Mouse (Mus musculus) inflammation-experienced regulatory T-cells, adult 6 months (primary cell): ENCODE measurements around the gene Rgl2. TPM values are rescaled to one million over a fixed set of nuclear protein-coding genes. Genes with fewer than 3 reads are reported as not detected.
"Not testable (repeated sequence)": the region's sequence is repeated elsewhere in the genome, so short reads cannot be mapped to it uniquely, and the experiment has no call there.

Experiments
- ATAC-seq: one replicate; pipeline ENCODE4 v1.8.0; 2017
- polyA plus RNA-seq, 3 experiments: library from polyadenylated mRNA; unstranded; fragments of 100-300 nt; shearing (Covaris generic); gene quantifications; one replicate each; pipeline ENCODE4 v1.2.1; 2017

The Rgl2 gene
- polyA plus RNA-seq: 10 to 100 TPM; 14.3 to 37.4 (median 31.7) TPM

DNA sequence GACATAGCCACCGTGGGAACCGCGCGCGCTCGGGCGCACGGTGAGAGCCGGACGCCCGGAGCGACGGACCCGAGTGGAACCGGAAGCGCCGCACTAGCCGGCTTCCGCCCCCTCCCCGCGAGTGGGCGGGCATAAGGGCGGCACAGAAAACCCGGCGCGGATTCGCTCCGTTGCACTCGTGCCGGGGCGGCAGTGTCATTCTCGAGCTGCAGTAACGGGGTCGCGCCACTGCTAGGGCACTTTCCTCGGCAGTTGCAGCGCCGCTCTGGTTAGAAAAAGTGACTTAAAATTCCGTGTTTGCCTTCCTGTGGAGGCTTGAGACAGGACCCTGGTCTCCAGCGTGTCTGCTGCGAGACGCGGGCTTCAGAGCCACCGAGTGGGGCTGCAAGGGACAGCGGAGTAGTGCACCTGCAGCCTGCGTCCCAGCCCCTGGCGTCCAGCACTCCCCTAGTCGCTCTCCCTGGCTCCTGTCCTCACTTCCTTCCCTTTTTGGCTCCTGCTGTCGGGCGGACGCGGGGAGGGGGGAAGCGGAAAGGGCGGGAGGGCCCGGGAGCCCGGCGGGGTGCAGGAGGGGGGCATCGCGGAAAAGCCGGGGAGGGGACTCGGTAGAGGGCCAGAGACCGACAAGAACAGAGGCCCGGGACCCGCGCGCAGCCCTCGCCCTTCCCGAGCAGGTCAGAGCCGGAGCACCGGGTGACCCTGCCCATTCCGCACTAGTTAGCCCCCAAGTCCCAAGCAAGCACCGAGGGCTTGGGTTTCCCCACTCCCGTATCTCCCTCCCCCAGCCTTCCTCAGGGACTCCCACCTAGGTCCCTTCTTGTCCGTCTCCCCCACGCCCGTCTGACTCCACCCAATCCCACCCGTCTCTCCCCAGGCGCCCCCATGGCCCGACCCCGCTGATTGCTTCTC is at the start of gene Rgl2:
TSS of gene Rgl2 (plus strand) at position 173 of the 909 bp plus-strand sequence.
- ATAC-seq: peak; percentile 55

DNA sequence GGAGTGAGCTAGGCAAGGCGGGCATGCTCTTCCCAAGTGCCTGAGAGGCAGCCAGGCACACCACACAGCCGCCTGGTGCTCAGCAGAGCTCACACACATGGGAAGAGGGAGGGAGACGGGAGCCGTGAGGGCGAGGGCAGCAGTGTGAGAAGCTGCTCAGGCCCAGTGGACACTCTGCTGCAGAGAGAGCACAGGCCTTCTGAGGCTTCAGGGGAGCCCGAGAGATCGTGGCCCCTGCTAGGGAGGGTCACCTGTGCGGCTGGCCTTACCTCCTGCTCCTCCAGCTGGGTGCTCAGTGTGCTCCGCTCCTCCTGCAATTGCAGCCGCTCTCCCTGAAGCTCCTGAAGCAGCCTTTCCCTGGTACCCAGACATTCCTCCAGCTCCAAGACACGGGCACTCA is 45.0 kb upstream of the Rgl2 start:
- not testable (repeated sequence) for ATAC-seq

DNA sequence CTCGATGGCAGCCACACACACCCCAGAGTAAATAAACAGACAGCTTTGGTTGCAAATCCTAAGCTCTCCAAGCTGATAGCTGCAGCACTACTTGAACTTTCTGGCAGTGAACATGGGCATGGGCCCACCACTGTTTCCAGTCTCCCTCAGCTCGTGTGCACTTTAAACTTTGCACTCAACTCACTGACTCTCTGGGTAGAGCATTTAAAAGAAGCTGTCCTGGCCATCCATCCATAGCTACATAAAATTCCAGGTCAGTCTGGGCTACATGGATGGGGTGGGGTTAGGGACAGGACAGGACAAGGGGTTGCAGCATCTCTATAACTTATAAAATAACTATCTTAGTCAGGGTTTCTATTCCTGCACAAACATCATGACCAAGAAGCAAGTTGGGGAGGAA is 41.5 kb upstream of the Rgl2 start:
- ATAC-seq: not testable (repeated sequence)

DNA sequence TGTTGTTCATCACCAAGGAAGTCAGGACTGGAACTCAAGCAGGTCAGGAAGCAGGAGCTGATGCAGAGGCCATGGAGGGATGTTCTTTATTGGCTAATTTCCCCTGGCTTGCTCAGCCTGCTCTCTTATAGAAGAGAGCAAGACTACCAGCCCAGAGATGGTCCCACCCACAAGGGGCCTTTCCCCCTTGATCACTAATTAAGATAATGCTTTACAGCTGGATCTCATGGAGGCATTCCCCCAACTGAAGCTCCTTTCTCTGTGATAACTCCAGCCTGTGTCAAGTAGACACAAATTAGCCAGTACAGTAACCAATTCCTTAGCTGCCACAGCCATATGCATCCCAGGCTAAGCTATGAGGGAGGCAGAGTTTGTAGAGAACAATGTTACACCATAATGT is 41.1 kb upstream of the Rgl2 start:
- not testable (repeated sequence) for ATAC-seq

DNA sequence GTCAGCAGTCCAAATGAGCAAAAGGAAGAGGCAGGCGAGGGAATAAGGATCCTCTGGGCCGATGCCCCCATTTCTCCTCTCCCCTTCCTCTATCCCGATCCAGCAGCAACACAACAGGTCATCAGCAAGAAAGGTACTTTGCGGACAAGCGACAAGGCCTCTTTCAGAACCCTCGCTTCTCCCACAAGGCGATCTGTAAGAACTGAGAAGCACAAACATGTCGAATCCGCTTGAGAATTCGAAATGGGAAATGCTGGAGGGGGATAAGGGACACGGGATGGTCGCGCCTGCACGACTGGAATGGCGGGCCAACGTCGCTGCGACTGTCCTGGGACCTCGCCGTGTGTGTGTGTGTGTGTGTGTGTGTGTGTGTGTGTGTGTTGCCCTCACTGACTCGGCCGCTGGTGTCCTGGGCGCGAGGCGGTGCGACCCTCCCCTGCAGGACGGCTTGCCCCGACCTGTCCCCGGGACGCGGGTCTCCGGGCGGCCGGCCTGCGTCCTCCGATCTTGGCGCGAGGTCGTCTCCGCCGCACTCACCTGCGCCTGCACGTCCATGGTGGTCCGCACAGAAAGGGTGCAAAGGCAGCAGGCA is 39.3 kb upstream of the Rgl2 start:
- ATAC-seq: not testable (repeated sequence)

DNA sequence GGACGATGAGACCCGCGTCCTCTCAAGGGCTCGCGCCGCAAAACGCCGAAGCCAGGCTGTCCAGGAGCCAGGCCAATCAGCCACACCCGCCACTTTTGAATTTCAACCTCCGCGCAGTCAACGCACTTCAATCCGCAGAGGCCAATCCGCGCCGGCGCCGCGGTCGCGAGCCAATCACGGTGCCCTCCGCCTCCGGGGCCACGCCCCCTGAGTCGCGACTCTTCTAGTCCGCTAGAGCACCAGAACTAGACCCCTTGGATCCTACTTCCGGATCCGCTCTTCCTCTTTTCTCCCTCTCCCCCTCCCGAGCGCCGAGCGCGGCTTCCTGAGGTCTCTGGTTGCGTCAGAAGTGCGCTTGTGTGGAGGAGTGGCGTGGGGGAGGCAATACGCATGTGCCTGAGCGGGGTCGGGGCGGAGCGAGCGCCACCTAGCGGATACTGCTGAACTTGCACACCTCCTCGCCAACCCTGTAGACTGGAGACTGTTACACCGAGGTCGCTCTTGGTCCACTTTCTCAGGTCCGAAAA is 38.7 kb upstream of the Rgl2 start, which contains the start of gene Kifc1:
TSS of gene Kifc1 (minus strand) at position 129 of the 527 bp plus-strand sequence.
- peak; percentile 99 for ATAC-seq

DNA sequence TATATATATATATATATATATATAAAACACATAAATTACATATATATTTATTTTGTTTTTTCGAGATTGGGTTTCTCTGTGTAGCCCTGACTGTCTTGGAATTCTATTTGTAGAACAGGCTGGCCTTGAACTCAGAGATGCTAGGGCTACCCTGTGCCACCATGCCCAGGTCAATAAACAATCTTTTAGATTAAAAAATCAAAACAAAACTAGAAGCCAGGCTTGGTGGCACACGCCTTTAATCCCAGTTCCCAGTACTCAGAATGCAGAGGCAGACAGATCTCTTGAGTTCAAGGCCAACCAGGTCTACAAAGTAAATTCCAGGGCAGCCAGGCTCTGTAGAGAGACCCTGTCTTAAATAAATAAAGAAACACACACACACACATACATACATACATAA is 38.0 kb upstream of the Rgl2 start:
- no peak for ATAC-seq

DNA sequence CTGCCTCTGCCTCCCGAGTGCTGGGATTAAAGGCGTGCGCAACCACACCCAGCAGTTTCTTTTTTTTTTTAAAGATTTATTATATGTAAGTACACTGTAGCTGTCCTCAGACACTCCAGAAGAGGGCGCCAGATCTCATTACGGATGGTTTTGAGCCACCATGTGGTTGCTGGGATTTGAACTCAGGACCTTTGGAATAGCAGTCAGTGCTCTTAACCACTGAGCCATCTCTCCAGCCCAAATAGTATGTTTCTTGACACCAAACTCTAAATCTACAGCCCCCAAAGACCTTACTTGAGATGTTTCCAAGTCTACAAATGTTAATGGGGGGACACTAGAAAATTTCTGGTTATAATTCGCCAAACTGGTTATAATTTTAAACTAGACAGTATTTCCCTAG is 37.5 kb upstream of the Rgl2 start:
- not testable (repeated sequence) for ATAC-seq

DNA sequence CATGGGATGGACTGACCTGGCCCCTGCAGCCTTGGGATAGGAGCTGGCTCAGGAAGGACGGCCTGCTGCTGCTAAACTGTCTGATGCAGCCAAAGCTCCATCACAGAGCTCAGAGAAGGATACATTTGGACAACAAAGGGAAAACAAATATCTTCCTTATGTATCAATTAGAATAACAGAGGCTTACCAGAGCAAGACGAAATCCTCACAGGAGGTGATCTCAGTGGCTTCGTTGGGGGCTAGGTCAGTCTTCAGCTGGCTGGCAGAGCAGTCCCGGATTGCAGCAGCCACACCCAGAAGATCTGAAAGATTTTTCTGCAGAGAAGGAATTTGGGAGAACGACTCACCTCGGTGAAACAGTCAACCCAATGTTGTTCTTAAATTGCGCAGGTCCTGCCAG is 36.9 kb upstream of the Rgl2 start:
- no peak for ATAC-seq

DNA sequence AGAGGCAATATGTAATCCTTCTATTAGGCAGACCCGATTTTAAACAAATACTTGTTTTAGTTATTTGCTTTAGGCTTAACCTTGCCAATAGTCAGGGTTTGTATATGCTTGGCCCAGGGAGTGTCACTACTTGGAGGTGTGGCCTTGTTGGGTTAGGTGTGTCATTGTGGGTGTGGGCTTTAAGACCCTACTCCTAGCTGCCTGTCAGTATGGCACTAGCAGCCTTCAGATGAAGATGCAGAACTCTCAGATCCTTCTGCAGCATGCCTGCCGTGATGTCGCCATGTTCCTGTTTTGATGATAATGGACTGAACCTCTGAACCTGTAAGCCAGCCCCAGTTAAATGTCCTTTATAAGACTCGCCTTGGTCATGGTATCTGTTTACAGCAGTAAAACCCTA is 36.3 kb upstream of the Rgl2 start:
- not testable (repeated sequence) for ATAC-seq

DNA sequence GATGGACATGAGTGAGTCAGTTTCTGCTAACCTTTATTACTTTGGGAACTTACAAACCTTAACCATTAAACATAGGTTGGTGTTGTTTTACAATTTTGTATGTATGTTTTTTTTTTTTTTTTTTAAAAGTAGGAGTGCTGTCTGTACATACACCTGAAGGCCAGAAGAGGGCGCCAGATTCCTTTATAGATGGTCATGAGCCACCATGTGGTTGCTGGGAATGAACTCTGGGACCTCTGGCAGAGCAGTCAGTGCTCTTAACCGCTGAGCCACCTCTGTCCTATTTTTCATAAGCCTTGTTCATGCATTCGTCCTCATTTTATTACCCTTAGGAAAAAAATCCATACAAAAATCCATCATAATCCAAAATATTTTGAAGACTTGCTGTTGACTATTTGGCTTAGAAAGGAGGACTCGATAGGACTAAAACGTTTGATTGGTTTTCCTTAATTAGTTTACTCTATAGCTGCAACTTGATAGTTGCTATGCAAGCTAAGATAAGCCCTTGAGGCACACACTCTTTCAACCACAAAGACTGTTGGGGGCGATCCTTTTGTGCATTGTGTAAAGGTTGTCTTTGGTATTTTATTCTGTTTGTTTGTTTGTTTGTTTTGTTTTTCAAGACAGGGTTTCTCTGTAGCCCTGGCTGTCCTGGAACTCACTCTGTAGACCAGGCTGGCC is 32.1 kb upstream of the Rgl2 start:
- peak; percentile 35 for ATAC-seq

DNA sequence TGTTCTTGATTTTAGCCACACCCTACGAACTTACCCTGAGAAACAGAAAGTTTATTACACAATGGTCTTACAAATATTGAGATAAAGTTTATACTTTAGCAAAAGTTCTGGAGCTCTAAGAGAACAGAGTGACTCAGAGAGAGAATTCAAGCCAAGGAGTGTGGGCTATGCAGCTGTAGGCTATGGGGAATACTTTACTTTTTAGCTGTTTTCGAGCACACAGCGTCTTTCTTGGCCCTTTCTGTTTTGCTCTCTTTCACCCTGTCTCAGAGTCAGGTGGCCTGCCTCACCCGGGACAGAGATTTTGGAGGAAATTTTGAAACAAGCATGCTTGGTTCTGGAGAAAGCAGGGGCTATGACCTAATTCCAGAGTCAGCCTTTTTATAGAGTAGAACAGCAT is 31.1 kb upstream of the Rgl2 start:
- ATAC-seq: not testable (repeated sequence)

DNA sequence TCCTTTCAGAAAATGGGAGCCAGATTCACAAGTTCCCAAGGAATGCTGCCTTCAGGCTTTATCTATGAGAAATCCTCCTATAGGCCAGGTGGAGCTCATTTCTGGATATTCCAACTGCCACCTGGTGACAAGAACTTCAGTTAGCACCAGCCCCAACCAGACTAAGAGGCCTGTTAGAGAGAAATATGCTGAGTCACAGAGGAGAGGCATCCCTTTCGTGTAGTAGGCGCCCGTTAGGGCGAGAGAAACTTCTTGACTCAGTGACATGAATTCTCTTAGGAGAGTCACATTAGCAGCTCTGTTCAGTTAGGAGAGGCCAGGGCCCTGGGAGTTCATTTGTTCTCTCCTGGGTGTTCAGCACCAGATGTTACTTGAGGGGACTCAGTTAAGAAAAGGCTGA is 29.7 kb upstream of the Rgl2 start:
- no peak for ATAC-seq

DNA sequence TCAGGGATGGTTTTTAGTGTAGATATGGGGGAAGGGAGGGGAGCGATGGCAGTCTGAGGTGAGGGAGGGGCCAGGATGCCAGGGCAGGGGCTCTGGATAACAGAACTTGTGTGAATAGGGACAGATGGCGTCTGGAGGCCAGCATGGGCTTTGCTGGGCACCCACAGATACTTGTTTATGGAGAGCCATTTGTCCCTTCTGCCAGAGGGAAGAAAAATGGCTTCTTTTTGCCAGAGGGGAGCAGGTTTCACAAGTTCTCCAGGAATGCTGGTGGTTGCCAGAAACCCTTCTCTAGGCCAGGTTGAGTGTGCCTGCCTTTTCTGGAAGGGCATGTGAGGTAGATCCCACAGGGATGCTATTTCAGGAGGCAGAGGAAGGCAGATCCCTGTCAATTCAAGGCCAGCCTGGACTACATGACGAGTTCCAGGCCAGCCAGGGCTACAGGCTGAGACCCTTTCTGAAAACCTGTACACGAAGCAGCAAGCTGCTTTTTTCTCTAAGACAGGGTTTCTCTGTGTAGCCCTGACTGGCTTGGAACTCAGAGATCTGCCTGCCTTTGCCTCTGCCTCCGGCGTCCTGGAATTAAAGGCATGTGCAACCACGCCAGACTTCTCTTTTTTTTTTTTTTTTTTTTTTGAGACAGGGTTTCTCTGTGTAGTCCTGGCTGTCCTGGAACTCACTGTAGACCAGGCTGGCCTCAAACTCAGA is 28.9 kb upstream of the Rgl2 start:
- ATAC-seq: no peak

DNA sequence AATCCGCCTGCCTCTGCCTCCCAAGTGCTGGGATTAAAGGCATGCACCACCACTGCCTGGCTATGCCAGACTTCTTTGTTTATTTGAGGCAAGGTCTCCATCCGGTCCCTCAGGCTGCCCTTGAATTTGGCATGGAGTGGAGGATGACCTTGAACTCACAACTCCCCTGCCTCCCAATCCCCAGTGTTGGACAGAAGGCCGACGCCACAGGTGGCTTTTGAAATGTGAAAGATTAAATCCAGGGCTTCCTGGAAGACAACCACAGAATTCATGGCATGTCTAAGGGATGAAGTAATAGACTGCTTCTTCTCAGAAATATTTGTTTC is 28.4 kb upstream of the Rgl2 start:
- no peak for ATAC-seq

DNA sequence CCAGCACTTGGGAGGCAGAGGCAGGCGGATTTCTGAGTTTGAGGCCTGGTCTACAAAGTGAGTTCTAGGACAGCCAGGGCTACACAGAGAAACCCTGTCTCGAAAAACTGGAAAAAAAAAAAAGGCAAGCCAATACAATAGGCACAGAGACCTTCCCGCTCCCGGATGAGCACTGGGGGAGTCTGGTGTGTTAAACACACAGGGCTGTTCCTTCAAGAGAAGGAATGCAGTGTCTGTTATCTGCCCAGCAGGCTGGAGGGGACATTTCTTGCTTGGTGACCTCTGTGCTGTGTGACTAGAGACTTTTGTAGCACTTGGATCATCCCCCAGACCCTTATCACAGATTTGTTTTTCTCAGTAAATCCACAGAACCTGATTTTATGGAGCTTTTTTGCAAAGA is 27.7 kb upstream of the Rgl2 start:
- ATAC-seq: no peak

DNA sequence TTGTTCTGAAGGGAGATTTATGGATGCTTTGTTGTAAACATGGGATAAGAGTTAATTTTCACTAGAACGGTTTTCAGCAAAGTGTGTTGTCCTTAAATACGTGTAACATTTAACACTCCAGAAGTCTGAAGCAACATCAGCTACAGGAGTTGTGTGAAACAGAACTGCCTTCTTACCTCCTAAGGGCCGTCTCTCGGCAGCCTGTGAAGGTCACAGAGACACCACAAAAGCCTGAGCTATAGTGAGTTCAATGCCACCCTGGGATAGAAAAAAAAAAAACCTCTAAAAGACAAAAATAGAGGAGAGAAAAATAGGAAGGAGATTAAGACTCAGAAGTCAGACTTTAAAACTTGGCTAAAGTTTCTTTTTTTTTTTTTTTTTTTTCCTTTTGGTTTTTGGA is 27.3 kb upstream of the Rgl2 start:
- ATAC-seq: no peak

DNA sequence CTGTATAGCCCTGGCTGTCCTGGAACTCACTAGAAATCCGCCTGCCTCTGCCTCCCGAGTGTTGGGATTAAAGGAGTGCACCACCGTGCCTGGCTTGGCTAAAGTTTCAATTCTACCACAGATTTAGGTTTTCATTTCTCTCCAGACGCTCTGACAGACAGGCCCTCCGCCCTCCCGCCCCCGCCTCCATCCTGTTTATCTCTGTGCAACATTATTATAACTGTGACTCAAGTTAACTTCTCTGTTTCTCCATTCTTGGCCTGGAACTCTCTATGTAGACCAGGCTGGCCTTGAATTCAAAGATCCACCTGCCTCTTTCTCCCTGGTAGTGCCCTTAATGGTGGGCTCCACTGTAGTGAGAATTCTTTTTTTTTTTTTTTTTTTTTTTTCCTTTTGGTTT is 26.9 kb upstream of the Rgl2 start:
- ATAC-seq: peak; percentile 56

DNA sequence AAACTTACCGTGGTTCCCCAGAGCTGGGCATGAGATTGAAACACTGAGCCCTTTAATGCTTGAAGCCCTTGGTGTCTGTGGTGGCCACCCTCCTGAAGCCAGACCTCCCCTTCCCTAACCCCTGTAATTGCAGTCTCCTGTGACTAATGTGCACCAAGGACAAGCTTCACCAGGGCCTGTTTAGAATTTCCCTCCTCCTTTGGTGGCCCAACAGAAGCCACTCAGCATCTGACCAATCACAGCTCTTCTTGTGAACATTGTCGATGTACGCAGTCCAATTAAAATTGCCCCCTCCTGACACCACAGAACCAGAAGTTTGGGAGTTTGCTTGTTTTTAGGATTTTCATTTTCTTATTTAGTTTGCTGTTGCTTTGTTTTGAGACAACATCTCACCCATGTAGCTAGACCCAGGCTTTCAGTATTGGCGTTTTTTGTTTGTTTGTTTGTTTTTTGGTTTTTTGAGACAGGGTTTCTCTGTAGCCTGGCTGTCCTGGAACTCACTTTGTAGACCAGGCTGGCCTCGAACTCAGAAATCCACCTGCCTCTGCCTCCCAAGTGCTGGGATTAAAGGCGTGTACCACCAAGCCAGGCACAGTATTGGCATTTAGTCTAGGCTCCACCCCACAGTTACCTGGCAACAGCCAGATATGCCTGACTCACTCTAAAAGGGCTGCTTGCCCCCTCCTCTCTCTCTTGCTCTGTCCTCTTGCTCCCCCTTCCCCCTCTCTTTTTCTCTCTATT is 25.3 kb upstream of the Rgl2 start:
- not testable (repeated sequence) for ATAC-seq

DNA sequence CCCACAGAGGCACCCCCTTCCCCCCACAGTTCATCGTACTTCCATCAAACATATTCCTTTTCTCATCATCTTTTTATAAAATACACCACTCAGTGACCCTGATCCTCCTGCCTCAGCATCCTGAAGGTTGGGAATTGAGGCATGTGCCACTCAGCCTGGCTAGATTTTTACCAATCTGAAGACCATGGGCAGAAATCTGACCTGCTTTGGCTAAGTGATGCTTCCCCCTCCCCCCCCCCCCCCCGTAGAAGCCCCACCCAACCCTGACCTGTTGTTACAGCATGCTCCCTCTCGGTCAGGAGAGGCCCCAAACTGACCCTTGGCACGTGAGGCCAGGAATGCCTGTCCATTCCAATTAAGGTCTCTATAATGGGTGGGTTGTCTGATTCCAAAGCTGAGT is 24.5 kb upstream of the Rgl2 start, which contains the start of gene Platr17:
TSS of gene Platr17 (plus strand) at position 301 of the 400 bp plus-strand sequence.
- not testable (repeated sequence) for ATAC-seq

DNA sequence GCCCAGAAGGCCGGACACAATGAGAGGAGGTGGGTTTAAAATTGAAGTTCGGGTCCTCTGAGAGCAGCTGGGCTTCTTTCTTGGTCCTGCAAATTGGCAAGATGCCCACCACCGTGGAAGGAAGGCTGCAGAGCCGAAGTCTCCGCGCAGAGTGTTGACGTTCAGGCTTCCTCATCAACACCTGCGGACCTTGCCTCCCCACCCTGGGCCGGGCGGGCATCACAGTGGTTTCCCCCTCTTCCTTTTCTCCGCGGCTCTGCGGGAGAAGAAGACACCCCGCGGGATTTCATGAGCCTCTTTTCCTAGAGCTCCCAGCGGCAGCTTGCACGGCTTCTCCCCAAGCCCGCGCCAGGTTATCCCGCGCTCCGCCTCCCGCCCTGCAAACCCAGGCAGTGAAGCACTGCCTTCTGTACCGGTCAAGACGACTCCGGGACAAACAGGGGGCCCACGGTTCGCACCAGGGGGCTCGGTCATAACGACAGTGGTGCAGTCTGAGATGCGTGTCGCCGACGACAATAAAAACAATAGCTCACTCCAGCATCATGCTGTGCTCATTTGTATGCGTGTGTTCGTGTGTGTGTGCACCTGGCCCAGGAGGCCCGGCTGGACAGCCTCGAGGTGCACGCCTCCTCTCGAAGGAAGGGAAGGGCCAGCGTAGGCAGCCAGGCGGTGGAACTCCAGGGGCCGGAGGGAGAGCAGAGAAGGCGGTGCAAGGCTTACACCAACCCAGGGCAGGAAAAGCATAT is 20.8 kb upstream of the Rgl2 start:
- ATAC-seq: no peak
